Mouse (Mus musculus) embryonic facial prominence, embryonic 11.5 days (tissue): ENCODE measurements around the gene Zc3h6. TPM values are rescaled to one million over a fixed set of nuclear protein-coding genes. Genes with fewer than 3 reads are reported as not detected.
A peak's percentile ranks its signal among the peaks of the same experiment; 100 is the strongest.

Source experiments
- ATAC-seq: fragments of 200-750 bp; cut with Nextera tagmentation; replicated peaks from 2 replicates; pipeline ENCODE4 v1.8.0; 2017; ENCODE audit warnings: low read depth; ENCODE audit not compliant: insufficient number of reproducible peaks, low FRiP score, low TSS enrichment
- DNase-seq: peaks from one replicate; pipeline ENCODE4 v3.0.0-alpha.2; 2015; ENCODE audit warnings: low spot score
- H3K27ac ChIP-seq: fragments of 300-500 bp; sonication (generic); replicated peaks from 2 replicates; pipeline ENCODE4 v1.5.1; 2014; ENCODE audit warnings: mild to moderate bottlenecking, low read depth, low read length, control low read depth
- H3K27me3 ChIP-seq: fragments of 300-500 bp; sonication (generic); 2 replicates; pipeline ENCODE4 v1.6.1; 2014; ENCODE audit warnings: mild to moderate bottlenecking, low read length, moderate library complexity, mixed read lengths; ENCODE audit not compliant: control insufficient read depth, insufficient read depth
- H3K36me3 ChIP-seq: fragments of 300-500 bp; sonication (generic); replicated peaks from 2 replicates; pipeline ENCODE4 v1.6.1; 2014; ENCODE audit warnings: low read depth, mild to moderate bottlenecking, low read length, moderate library complexity, mixed read lengths; ENCODE audit not compliant: control insufficient read depth, insufficient read depth
- H3K4me1 ChIP-seq: fragments of 300-500 bp; sonication (generic); 2 replicates; pipeline ENCODE4 v1.6.1; 2014; ENCODE audit warnings: low read length, mixed read lengths; ENCODE audit not compliant: control insufficient read depth, insufficient read depth
- H3K4me2 ChIP-seq: fragments of 300-500 bp; sonication (generic); 2 replicates; pipeline ENCODE4 v1.6.1; 2014; ENCODE audit warnings: low read depth, mild to moderate bottlenecking, control low read depth, low read length, moderate library complexity
- H3K4me3 ChIP-seq: fragments of 300-500 bp; sonication (generic); 2 replicates; pipeline ENCODE4 v1.5.1; 2014; ENCODE audit warnings: low read depth, low read length, control low read depth
- H3K9ac ChIP-seq: fragments of 300-500 bp; sonication (generic); replicated peaks from 2 replicates; pipeline ENCODE4 v1.6.1; 2014; ENCODE audit warnings: mild to moderate bottlenecking, control low read depth, low read length
- H3K9me3 ChIP-seq: fragments of 300-500 bp; sonication (generic); replicated peaks from 2 replicates; pipeline ENCODE4 v1.6.1; 2016; ENCODE audit warnings: mild to moderate bottlenecking, low read length, inconsistent platforms, mixed read lengths; ENCODE audit not compliant: control insufficient read depth
- WGBS: fragments of 180-500 bp; shearing (Covaris S2); extraction: QIAGEN DNeasy Blood & Tissue Kit; methylation state at CpG from one replicate; pipeline ENCODE4 v1.1.7; 2014; 5-methylcytosine and 5-hydroxymethylcytosine counted together
- polyA plus RNA-seq: library from polyadenylated mRNA; unstranded; fragments of >200 nt; fragmentation: Nextera tagmentation; extraction: Ambion mirVana; gene quantifications from 2 replicates; pipeline ENCODE4 v1.2.1, GENCODE M21; 2014

The Zc3h6 gene
- 1.2 and 1.7 TPM in 2 replicates for polyA plus RNA-seq

- peak within 1 kb of the TSS; percentile 73 for H3K4me2 ChIP-seq
- H3K4me3 ChIP-seq: peak within 1 kb of the TSS; percentile 76
- peak within 1 kb of the TSS; percentile 100 for H3K9ac ChIP-seq
- H3K27me3 ChIP-seq: no peaks in the 10 kb centered on the region
- H3K36me3 ChIP-seq: no peaks in the 10 kb centered on the region
- DNase-seq (peak; percentile 99), ATAC-seq (peak; percentile 98)
- H3K27ac ChIP-seq: peak within 1 kb of the TSS; percentile 100
- no peaks in the 10 kb centered on the region for H3K4me1 ChIP-seq
- no peaks in the 10 kb centered on the region for H3K9me3 ChIP-seq
- under 1% methylated on average over 65 of the region's 65 CpGs for WGBS
Observed at GRCm38 (mm10) chr2:128966641-128967580, at the start of gene Zc3h6. Gene Zc3h6, plus strand, starts transcription at chr2:128967402.

- Histone ChIP-seq H3K4me3 (no peak overlapping the region), H3K4me1 (no peaks in the 10 kb centered on the region), H3K36me3 (peaks cover 2% of the 10 kb centered on the region), H3K27ac (no peak overlapping the region), H3K9ac (no peak overlapping the region), H3K9me3 (no peaks in the 10 kb centered on the region), H3K4me2 (no peak overlapping the region), H3K27me3 (no peaks in the 10 kb centered on the region)
- DNase-seq (no peak), ATAC-seq (no peak)
- 81% methylated on average over 4 of the region's 4 CpGs for WGBS
Observed at GRCm38 (mm10) chr2:128924799-128925198, 42.4 kb upstream of the Zc3h6 start.

DNA sequence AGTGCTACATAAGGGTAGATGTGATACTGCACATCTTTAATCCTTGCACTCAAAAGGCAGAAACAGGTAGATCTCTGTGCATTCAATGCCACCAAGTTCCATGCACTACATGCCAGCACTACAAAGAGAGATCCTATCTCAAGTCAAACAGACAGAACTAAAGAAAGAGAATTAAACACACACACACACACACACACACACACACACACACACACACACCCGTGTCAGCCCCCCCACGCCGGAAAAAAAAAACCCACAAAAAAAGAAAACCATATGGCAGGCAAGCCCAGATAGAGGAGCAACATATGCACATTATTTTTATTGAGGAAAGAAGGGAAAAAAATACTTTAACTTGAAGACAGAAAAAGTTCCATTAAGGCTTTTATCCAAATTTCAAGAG, 38.8 kb upstream of the Zc3h6 start:
- DNase-seq (no peak), ATAC-seq (no peak)
- Histone ChIP-seq H3K9ac (no peak overlapping the region), H3K27ac (no peak overlapping the region), H3K4me3 (no peak overlapping the region), H3K9me3 (no peaks in the 10 kb centered on the region), H3K36me3 (peaks cover 2% of the 10 kb centered on the region), H3K4me2 (no peak overlapping the region), H3K4me1 (no peaks in the 10 kb centered on the region), H3K27me3 (no peaks in the 10 kb centered on the region)
- 75% methylated on average over 3 of the region's 3 CpGs for WGBS

- DNase-seq: no peak
- no peaks in the 10 kb centered on the region for H3K27me3 ChIP-seq
- H3K4me2 ChIP-seq: no peak overlapping the region
- H3K4me1 ChIP-seq: no peaks in the 10 kb centered on the region
- H3K9me3 ChIP-seq: no peaks in the 10 kb centered on the region
- ATAC-seq: no peak
- peaks cover 2% of the 10 kb centered on the region for H3K36me3 ChIP-seq
- H3K4me3 ChIP-seq: no peak overlapping the region
- no peak overlapping the region for H3K9ac ChIP-seq
- no peak overlapping the region for H3K27ac ChIP-seq
Observed at GRCm38 (mm10) chr2:128930704-128931103, 36.5 kb upstream of the Zc3h6 start.

DNA sequence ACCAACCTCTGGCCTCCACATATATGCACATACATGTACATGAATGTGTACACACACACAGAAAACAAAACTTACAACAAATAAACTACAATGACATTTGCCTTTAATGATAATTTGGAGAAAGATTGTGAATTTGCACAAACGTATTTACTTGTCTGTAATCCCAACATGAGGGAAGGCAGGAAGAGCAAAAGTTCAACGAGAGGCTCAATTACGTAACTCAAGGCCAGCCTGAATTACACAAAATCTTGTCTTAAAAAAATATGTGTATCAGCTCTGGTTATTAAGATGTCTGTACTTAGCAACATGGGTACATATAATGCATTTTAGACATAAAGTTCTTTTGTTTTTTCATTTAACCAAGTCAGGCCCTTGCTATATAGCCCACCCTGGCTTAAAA, 30.9 kb upstream of the Zc3h6 start:
- DNase-seq: no peak
- 72% methylated on average over 3 of the region's 3 CpGs for WGBS

GRCm38 (mm10) chr2:128943538-128944528, 23.4 kb upstream of the Zc3h6 start, which contains the start of gene Zc3h8:
Gene Zc3h8, minus strand, starts transcription at chr2:128944077.
- Histone ChIP-seq H3K27me3 (no peaks in the 10 kb centered on the region), H3K9me3 (no peaks in the 10 kb centered on the region), H3K27ac (peak within 1 kb of the TSS; percentile 73), H3K4me2 (peak within 1 kb of the TSS; percentile 73), H3K36me3 (no peaks in the 10 kb centered on the region), H3K4me1 (no peaks in the 10 kb centered on the region), H3K4me3 (peak within 1 kb of the TSS; percentile 73), H3K9ac (peak within 1 kb of the TSS; percentile 81)
- DNase-seq (peak; percentile 99), ATAC-seq (peak; percentile 90)
- 2% methylated on average over 65 of the region's 65 CpGs for WGBS

More for the DNA sequence above, 30.9 kb upstream of the Zc3h6 start:
- ATAC-seq: no peak
- H3K4me3 ChIP-seq: no peak overlapping the region
- no peaks in the 10 kb centered on the region for H3K27me3 ChIP-seq
- no peaks in the 10 kb centered on the region for H3K9me3 ChIP-seq
- H3K4me1 ChIP-seq: no peaks in the 10 kb centered on the region
- no peak overlapping the region for H3K4me2 ChIP-seq
- H3K36me3 ChIP-seq: no peaks in the 10 kb centered on the region
- no peak overlapping the region for H3K27ac ChIP-seq
- no peak overlapping the region for H3K9ac ChIP-seq

GRCm38 (mm10) chr2:128947962-128948588, 19.1 kb upstream of the Zc3h6 start:
- no peaks in the 10 kb centered on the region for H3K36me3 ChIP-seq
- 35% methylated on average over 6 of the region's 6 CpGs for WGBS

More at GRCm38 (mm10) chr2:128947962-128948588, 19.1 kb upstream of the Zc3h6 start:
- DNase-seq: peak; percentile 84
- no peak overlapping the region for H3K4me3 ChIP-seq
- no peak overlapping the region for H3K27ac ChIP-seq
- no peaks in the 10 kb centered on the region for H3K4me1 ChIP-seq
- H3K4me2 ChIP-seq: no peak overlapping the region
- no peaks in the 10 kb centered on the region for H3K27me3 ChIP-seq
- H3K9me3 ChIP-seq: no peaks in the 10 kb centered on the region
- no peak overlapping the region for H3K9ac ChIP-seq
- ATAC-seq: no peak
